Mouse (Mus musculus): ENCODE data around the gene Rcsd1.
"Not testable (repeated sequence)": the region's sequence is repeated elsewhere in the genome, so short reads cannot be mapped to it uniquely, and the experiment has no call there.

Gene Rcsd1

DNA sequence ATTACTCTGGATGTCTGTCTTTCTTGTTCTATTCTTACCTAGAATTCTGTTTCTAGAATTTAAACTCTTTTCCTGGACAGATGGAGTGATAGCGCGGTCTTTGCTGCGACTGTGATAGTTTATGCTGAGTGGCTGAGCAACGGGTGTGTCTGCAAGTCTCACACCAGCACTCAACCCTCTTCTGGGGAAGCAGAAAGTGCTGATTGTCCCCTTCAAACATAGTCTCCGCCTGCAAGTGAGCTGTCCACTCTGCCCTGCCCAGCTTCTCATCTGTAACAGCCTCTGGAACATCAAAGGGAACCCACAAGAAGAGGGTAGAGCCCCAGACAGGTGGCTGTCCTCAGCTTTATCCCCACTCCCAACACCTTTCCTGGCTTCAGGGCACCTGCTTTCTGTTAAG, 19.7 kb downstream of the Rcsd1 start:
- DNase-seq (ENCODE audit: low spot score): no peak

DNA sequence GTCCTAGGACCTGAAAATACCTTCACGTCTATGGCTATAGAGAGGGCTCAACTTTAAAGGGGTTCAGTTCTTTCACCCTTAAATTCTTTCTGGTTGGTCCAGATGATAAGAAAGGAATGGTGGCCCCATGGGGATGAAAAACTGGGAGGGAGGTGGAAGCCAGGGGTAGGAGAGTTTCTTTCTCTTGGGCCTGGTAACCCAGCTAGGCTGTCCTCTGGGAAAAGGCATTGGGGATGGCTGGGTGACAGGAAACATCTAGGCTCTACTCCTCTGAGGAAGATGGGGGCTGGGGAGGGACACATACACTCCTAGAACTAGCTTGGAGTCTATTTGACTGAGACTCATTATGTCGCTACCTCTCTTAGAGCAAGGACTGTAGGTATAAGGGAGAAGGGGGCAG, 21.7 kb downstream of the Rcsd1 start:
- DNase-seq (ENCODE audit: low spot score): no peak

DNA sequence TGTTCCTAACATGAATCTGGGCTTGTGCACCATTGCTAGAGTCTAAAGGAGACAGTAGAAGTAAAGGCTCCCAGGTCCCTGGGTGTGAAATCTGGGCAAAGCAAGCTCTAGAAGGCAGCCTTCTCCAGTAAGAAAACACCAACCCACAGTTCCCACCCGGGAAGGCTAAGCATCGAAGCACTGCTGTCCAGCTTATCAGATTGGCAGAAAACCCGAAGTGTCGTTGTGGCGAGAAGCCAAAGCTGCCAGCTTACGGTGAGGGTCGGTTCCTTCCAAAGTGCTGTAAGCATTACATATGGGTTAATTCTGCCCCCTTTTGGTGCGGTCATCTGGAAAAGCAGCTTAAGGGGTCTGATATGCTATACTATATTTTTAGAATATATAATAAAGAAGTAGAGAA, 22.6 kb downstream of the Rcsd1 start:
- DNase-seq (ENCODE audit: low spot score): no peak

DNA sequence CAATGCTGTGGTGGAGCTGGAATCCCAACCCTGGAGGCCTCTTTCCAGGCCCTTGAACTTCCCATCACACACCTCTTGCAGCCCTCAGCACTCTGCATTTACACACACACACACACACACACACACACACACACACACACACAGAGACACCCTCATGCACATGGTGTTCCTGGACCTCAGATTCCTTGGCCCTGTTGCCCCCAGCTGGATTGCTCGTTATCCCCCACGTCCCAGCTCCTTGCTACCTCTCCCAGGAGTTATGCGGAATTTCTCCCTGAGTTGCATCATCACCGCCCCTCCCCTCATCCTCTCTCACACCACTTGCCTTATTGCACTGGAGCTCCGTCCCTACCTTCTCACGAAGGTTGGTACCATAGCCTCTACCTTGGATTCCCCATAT, 23.2 kb downstream of the Rcsd1 start:
- no peak for DNase-seq (ENCODE audit: low spot score)

DNA sequence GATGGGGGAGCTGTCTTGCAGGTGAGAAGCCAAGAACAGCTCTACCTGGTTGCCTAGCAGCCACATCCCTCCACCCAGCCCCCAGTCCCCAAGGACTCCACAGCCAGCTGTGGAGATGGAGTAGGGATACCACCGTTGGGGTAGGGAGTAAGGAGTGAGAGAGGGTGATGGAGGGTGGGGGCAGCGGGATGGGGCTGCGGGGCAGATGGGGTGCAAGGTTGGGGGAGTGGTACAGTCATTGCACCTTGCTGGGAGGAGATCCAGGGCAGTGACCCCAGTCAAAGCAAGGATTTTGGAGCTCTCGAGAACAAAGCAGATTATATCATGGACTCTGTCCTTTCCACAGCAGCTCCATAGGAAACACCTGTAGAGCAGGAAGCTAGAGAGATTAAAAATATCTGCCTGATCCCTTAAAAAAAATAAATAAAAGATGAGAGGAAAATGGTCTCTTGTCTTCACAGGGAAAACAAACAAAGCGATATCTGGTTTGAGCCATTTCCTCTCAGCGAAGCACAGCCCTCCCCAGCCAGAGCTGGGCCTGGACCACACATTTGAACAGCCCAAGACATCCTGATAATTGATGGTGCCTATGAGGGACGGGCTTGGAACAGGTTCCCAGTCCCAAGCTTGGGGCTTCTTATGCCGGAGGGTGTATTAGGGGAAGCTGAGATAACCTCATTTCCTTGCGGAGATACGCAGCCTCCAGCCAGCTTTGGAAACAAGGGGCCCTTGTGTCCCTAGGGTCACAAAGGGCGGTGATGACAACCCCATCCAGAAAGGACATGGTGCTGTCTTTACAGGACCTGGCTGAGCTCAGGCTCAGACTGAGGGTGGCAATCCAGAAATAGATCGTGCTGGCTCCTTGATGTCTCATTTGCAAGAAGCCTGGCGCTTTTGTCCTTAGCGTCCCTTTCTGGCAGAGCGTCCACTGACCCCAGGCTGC, 25.0 kb downstream of the Rcsd1 start:
- no peak for DNase-seq (ENCODE audit: low spot score)

DNA sequence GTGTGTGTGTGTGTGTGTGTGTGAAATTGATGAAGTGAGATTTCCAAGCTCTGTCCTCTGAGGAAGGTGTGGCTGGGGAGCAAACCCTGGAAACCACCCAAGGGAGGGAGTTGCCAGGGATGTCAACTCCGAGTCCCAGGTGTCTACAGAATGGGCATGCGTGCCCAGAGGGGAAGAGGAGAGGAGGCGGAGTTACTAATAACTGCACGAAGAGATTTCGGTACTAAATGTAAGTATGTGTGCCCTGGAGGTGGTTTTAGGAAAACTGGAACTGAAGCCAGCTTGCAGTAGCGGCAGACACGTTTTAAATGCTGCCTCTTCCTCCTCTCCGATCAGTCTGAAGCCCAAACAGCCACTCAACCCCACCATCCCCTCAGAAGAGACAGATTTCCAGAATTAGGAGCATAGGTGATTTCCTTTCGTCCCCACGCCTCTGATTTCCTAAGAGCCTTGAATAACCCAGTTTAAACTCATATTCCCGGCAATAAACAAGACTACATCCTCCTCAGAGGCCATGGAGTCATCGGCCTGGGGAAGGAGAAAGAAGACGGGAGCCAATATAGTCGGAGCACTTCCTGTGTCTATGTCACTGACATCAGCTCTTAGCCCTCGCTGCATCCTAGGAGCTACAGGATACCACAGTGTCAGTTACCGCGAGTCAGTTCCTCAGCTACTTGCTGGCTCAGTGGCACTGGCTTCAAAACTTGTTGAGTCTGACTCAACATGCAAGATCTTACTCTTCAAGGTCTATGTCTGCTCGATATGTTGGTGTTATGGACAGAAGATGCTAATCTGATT, 27.3 kb downstream of the Rcsd1 start:
- no peak for DNase-seq (ENCODE audit: low spot score)

DNA sequence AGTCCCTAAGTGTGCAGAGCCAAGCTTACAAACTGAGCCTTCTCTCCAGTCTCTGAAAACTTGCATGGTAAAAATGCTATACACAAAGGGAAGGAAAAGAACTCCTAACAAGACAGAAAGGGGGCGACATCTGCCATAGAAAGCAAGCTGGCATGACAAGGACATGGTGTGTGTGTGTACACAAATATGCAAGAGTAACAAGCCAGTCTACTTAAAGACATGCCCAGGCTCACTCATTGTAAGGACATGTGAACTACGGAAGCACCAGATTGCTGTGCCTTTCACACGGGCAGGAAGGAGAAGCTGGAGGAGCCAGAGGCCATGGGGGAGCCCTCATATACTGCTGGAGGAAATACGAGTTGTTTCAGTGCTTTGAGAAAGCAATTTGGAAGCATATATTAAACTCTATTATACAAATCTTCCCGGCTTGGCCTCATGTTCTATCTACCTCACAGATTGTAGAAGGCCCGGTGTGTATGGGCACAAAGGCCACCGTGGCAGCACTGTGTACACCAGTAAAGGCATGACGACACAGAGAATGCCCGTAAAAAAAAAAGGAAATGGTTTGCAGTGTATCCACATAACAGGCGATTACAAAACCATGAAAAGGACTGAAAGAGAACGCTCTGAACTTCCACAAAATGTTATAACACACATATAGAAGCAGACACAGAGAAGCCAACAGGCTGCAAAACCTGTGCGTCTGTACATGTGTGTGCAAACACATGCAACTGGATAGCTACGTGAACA, 28.3 kb downstream of the Rcsd1 start:
- no peak for DNase-seq (ENCODE audit: low spot score)

DNA sequence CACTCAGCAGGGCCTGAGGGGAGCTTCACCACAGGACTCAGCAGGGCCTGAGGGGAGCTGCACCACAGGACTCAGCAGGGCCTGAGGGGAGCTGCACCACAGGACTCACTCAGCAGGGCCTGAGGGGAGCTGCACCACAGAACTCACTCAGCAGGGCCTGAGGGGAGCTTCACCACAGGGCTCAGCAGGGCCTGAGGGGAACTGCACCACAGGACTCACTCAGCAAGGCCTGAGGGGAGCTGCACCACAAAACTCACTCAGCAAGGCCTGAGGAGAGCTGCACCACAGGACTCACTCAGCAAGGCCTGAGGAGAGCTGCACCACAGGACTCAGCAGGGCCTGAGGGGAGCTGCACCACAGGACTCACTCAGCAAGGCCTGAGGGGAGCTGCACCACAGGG, 29.5 kb downstream of the Rcsd1 start:
- DNase-seq (ENCODE audit: low spot score): not testable (repeated sequence)

DNA sequence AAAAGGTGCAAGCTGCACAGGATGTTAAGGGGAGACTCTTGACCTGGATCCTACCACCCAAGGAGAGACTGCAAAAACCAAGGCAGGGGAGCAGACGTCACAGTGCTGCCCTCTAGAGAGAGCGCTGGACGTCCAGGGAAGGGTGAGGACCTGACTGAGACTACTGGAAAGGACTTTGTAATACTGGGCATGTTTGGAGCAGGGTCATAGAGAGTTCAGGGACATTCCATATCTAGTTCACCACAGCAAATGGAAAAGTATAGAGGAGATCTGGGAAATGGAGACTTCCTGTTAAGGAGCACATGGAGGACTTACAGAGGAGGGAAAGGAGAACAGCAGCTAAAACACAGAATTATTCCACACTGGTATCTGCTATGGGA, 29.9 kb downstream of the Rcsd1 start:
- no peak for DNase-seq (ENCODE audit: low spot score)

DNA sequence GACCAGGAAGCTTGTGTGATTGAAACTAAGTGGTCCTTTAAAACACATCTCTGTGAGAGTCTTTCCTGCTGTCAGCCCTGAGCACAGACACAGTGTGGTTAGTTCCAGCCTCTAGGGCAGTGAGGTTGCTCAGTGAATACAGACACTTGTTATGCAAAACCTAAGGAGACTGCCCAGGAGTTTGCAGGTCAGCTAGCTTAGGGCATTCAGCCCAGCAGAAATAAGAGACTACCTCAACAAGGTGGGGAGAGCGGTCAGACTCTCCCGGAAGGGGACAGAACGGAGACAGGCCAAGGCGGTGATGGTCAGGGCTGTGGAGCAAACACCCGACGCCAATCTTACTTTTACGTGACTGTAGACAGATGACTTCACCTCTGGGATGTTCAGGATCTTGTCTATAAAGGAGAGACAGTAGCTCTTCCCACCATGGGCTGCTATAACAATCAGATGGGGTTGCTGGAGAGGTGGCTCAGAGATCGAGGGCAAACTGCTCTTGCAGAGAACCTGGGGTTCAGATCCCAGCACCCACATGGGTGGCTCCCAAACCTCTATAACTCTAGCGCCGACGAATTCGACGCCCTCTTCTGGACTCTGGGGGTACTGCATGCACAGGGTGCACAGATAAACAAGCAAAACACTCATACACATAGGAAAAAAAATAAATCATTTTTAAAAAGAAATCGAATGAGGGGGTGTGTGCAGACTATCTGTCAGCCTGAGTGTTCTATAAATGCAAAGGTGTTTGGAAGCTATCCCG, 30.5 kb downstream of the Rcsd1 start:
- DNase-seq (ENCODE audit: low spot score): no peak

DNA sequence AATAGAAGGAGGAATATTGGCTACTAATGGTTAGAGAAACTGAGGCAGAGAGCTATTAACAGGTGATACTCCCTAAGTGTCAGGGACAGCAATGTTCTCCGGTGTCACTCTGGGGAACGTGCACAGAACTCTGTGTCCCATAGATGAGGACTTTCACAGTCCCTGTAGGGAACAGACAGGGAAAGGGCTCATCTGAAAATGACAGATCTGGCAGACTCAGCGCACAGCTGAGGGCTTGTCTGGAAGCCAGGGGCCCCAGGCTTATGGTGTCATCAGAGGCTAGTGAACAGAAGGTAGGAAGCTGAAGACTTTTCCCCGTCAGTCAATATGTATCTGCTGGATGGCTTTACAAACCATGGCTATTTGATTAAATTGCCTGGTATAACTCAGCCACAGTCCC, 32.0 kb downstream of the Rcsd1 start:
- no peak for DNase-seq (ENCODE audit: low spot score)

DNA sequence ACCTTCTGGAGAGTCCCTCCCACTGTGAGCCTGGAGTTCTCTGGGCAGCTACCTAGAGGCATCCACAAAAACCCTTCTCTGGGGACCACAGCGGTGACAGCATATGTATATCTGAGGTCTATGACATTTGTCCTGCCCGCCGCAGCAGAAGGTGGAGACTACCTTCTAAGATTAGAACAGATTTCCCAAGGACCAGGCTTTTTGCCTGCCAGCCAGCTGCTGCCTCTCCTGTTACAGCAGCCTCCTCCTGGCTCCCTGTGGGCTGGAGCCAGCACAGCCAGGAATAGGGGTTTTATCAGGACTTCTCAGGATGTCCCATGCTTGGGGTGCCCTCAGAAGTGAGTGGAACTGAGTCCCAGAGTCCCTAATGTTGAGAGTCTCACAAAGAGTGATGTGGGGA, 32.6 kb downstream of the Rcsd1 start:
- DNase-seq (ENCODE audit: low spot score): no peak

DNA sequence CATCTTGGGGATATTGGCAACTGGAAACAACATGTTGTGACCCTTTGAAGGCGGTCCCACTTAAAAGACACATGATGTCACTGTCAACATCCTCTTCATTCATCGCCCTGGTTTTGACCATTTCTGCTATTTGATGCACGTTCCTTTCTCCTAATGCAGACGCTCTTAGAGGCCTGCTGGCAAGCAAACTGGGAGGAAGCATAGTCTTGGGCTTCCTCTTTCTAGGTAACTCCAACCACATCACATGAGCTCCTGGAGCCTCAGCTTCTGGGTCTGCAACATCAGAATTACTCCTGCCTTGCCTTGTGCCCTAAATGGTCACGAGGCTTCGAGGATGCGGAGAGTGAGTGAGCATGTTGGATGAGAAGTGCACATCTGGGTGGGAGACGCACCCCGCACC, 34.4 kb downstream of the Rcsd1 start:
- no peak for DNase-seq (ENCODE audit: low spot score)

DNA sequence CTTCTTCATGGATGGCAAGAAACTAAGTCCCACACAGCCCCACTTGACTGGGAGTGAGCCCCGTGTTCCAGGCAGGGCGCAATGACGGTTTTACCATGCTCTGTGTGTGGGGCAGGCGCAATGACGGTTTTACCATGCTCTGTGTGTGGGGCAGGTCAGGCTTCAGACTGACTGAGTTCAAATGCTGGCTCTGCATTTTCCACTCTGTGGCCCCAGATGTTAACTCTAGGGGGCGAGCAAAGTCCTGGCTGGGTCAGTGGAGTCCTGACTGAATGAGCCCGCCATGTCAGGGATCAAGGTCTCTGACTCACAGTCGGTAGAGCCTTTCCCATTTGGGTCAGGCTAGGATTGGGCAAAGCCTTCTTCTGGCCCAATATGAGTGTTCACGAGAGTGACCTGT, 37.2 kb downstream of the Rcsd1 start:
- no peak for DNase-seq (ENCODE audit: low spot score)

DNA sequence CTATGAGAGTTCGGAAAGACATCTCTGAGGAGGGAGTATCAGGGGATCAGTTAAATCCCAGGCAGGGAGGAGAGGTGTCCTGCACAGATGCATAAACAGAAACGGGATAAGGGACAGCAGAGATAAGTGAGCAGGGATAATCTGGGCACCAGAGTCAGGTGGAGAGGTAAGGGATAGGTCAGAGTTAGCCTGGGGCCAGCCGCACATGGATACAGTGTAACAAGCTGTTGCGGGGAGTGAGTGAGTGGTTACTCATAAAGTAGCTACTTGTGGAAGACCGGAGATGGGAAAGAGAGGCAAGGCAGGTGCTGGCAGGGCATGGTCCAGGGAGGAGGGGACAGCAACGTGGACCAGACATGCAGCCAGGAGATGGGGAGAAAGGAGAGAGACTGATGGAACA, 39.5 kb downstream of the Rcsd1 start:
- no peak for DNase-seq (ENCODE audit: low spot score)

DNA sequence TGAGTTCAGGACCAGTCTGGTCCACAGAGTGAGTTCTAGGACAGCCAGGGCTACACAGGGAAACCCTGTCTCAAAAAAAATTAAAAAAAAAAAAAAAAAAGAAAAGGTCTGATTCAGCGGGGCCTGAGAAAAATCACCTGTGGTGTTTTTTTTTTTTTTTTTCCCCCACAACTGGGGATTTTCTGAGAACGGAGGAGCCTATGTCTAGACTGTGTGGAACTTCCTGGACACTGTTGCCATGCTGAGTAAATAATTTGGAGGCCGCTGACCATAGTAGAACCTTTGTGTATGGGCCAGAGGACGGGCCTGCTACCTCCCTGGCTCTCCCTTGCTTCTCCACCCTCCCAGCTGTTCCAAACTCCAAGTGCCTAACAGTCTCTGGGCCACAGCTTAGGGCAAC, 40.7 kb downstream of the Rcsd1 start:
- no peak for DNase-seq (ENCODE audit: low spot score)

DNA sequence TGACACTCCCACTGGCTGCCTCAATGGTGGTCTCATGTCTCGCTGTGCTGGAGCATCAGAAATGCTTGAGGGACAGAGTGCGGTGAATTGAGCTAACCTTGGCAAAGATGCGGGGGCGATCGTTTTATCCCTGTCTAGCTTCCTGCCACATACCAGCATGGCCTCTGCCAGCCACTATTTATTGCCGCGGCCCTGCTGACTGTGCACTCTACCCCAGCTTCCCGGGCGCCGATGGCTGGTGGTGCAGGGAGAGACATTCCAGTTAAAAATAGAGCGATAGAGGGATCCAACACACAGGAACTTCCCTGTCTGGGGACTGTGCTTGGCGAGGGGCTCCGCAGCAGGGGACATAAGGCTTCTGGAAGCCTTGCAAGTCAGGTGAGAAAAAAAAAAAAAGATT, 42.2 kb downstream of the Rcsd1 start:
- no peak for DNase-seq (ENCODE audit: low spot score)

DNA sequence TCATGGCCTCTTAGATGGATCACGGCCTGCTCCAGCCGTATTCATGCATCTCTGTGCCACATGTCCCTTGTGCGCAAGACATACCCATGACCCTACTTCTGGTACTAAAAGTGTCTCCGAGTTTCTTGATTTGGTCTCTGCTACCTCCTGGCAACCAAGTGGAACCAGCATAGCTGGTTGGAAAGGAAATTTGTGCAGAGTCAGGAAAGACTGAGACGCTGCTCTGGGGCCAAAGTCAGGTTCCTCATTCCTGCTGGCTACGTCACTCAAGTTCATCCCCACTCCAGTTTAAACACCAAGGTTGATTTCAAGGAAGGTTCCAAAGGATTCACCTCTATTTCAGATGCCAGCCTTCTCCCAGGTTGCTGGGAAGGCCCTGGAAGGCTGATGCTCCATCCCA, 42.6 kb downstream of the Rcsd1 start:
- DNase-seq (ENCODE audit: low spot score): no peak

DNA sequence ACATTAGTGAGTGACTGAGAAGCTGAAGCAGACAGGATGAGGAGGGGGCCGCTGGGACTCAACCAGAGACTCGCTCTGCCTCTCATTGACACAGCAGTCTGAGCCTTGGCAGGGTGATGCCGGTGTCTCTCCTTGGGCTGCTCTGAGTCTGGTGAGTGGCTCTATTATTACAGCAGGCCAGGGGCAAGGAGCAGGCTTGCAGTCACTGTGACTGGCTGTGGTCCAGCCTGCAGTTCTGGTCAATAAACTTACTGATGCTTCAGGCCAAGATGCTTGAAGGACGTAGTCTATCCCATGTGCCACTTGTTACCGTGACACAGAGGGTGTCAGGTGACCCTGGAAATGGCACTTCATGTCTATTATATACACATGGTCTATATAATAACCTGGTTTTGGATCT, 43.8 kb downstream of the Rcsd1 start:
- DNase-seq (ENCODE audit: low spot score): no peak

DNA sequence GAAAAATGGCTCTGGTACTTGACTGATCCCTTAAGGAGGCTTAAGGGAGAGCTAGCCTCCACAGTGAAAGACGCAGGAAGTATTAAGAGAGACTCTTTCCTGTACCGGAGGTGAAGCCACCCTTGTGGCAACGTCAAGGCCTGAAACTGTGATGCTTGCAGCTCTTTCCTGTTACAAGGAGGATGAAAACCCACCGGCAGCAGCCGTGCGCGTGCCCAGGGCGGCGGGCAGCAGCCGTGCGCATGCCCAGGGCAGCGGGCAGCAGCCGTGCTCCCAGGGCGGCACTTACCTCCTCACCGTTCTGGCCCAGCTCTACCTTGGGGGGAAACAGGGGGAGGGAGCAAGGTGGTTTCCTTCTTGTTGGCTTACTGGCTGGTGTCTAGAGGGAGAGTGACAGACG, 46.3 kb downstream of the Rcsd1 start:
- DNase-seq (ENCODE audit: low spot score): no peak

DNA sequence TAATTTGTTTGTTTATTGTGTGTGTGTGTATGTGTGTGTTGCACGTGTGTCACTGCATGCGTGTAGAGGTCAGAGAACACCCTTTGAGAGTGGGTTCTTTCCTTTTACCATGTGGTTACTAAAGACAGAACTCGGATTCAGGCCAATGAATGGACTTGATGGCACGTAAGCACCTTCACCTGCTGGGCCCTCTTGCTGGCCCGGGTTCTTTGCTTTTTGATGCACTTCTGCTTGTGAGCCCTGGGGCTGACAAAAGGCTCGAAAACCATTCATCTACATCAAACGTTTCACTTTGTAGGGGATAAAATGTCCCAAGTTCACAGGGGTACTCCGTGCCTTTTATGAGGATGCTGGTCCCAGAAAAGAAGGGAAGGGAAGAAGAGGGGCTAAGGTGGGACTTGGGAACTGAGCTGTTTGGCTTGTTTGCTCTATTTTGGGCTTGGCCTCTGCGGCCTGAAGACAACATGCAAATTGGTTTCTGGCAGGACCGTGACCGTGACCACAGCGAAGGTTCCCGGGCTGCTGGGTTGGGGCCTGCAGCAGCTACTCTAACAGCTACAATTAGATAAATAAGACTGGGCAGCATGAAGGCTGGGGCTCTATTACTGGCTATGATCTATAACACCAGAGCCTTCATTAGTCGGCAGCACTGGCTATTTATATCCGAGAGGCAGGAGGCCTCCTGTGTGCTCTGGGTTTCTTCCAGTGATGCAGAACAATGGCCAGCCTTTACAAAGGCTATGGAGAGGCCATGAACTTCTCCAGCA, 46.9 kb downstream of the Rcsd1 start:
- no peak for DNase-seq (ENCODE audit: low spot score)

Data from ovary, postnatal 10 days (tissue).